Mouse (Mus musculus): ENCODE results near the gene Slc35e2. TPM values are rescaled to one million over a fixed set of nuclear protein-coding genes. Genes with fewer than 3 reads are reported as not detected.

Slc35e2 gene
- polyA plus RNA-seq, 1 experiment from 2014 or later: 3.1 TPM

DNA sequence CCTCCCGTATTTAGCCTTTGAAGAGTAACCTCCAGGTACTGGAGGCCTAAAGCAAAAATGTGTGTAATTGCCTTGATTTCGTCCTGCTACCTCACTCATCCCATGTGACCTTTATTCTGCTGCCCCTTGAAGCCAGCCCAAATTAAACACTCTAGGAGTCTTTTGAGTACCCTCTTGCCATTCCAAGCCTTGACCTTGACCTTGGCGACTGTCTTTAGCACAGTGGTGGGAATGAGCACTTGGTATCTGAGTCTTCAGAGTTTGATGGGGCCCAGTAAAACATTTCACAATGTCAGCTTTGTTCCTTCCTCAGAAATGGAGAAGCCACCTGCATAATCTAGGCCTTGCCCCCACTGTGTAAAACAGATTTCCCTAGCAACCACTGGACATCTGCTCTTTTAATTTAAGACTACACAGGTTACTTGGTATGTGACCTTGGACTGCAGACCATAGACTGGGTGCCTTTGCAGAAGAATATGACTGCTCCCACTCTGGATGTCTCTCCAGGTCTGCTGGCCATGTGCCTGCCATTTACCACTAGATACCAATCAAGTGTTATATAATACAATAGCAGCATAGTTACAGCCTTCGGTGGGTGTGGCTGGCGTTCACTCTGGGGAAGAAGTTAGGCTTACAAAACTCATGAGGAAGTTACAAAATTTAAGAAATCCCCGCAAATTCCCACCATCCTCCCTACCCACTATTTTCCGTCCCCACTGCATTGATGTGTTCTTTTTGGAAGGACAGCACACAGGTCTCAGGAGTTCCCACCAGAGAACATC is 39.4 kb upstream of the Slc35e2 start, which contains the start of gene Nadk:
TSS of gene Nadk (plus strand) at position 718 of the 782 bp plus-strand sequence.
- Histone ChIP-seq H3K9me3 (ENCODE audit: low read length) (no peaks in the 10 kb centered on the region), H3K9ac (replicated peaks; ENCODE audit: low read depth) (0 out of 2 replicates have a peak within 1 kb of the TSS, but pooled peaks have one; percentile 19), H3K4me2 (replicated peaks; ENCODE audit: low read depth, low read length) (peak within 1 kb of the TSS; percentile 80), H3K4me3 (ENCODE audit: low read depth, low read length) (peak within 1 kb of the TSS; percentile 62; the same call in 1 of the 2 replicates), H3K27ac (ENCODE audit: low read length) (peak within 1 kb of the TSS; percentile 95), H3K36me3 (ENCODE audit: insufficient read depth, low read length) (peaks cover 16% of the 10 kb centered on the region; the same call in 1 of the 2 replicates), H3K27me3 (replicated peaks; ENCODE audit: insufficient read depth, low read length) (no peaks in the 10 kb centered on the region), H3K4me1 (ENCODE audit: insufficient read depth, low read depth, low read length) (peaks cover 26% of the 10 kb centered on the region)
- no peak for TF ChIP-seq EP300 (IDR thresholded peaks at IDR 0.05)
- no peak for TF ChIP-seq CTCF (IDR thresholded peaks at IDR 0.05)
- 45% methylated on average over 7 of the region's 7 CpGs for WGBS
- DNase-seq (ENCODE audit: low spot score) (peak; percentile 70), ATAC-seq (no peak)

- ATAC-seq (peak; percentile 8; the same call in 1 of the 2 replicates), DNase-seq (ENCODE audit: low spot score) (peak; percentile 76)
- no peak for TF ChIP-seq CTCF (IDR thresholded peaks at IDR 0.05)
- TF ChIP-seq EP300 (IDR thresholded peaks at IDR 0.05): no peak
- WGBS: 2% methylated on average over 18 of the region's 19 CpGs
- Histone ChIP-seq H3K9ac (replicated peaks; ENCODE audit: low read depth) (0 out of 2 replicates have a peak overlapping the region, but pooled peaks have one; percentile 19), H3K27ac (ENCODE audit: low read length) (peak overlapping the region; percentile 95), H3K4me2 (replicated peaks; ENCODE audit: low read depth, low read length) (peak overlapping the region; percentile 80), H3K9me3 (ENCODE audit: low read length) (no peaks in the 10 kb centered on the region), H3K27me3 (replicated peaks; ENCODE audit: insufficient read depth, low read length) (no peaks in the 10 kb centered on the region), H3K4me1 (ENCODE audit: insufficient read depth, low read depth, low read length) (peaks cover 26% of the 10 kb centered on the region), H3K4me3 (ENCODE audit: low read depth, low read length) (peak overlapping the region; percentile 62; the same call in 1 of the 2 replicates), H3K36me3 (ENCODE audit: insufficient read depth, low read length) (peaks cover 13% of the 10 kb centered on the region; the same call in 1 of the 2 replicates)
These were observed 38.4 kb upstream of the Slc35e2 start for GRCm38 (mm10) chr4:155562725-155563399.

DNA sequence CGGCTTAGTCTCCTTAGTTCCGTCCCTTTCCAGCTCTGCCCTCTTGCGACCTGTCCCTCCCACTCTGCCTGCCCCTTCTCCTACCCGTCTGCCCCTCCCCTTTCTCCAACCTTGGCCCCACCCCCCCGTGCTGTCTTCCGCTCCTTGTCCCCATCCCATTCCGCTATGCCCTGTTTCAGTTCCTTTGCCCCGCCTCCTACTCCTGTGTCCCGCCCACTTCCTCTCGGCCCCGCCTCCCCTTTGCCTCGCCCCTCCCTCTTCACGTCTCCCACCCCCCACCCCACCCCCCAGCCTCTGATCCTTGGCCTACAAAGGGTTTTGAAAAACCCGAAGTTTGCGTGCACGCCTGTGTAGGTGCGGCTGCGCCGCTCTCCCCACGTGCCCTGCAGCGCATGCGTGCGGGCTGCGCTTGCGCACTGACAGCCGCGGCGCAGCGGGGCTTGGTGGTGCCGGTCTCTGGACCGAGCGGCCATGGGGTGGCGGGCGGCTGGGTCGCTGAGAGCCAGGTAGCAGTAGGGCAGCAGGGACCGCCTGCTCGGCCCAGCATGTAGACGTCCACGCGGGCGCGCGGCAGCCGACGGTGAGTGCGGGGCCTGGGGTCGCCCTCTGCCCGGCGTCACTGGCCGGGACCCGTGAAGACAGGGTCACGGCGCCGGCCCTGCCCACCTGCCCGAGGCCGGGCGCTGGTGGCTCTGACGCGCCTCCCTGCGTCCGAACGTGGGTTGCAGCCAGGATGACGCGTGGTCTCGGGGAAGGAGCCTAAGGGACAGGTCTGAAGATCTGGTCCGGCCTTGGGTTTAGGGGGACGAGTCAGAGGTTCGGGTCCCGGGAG is 37.6 kb upstream of the Slc35e2 start:
- Histone ChIP-seq H3K9ac (replicated peaks; ENCODE audit: low read depth) (peak overlapping the region; percentile 80), H3K36me3 (ENCODE audit: insufficient read depth, low read length) (peaks cover 11% of the 10 kb centered on the region; the same call in 1 of the 2 replicates), H3K9me3 (ENCODE audit: low read length) (no peaks in the 10 kb centered on the region), H3K27ac (ENCODE audit: low read length) (peak overlapping the region; percentile 95), H3K4me2 (replicated peaks; ENCODE audit: low read depth, low read length) (peak overlapping the region; percentile 80), H3K27me3 (replicated peaks; ENCODE audit: insufficient read depth, low read length) (no peaks in the 10 kb centered on the region), H3K4me1 (ENCODE audit: insufficient read depth, low read depth, low read length) (peaks cover 26% of the 10 kb centered on the region), H3K4me3 (ENCODE audit: low read depth, low read length) (peak overlapping the region; percentile 62)
- ATAC-seq: peak; percentile 93
- peak; percentile 22; the same call in 1 of the 2 replicates for TF ChIP-seq EP300 (IDR thresholded peaks at IDR 0.05)
- peak; percentile 71 for TF ChIP-seq CTCF (IDR thresholded peaks at IDR 0.05)
- WGBS: under 1% methylated on average over 65 of the region's 69 CpGs
- DNase-seq (ENCODE audit: low spot score): peak; percentile 100

- Histone ChIP-seq H3K4me1 (ENCODE audit: insufficient read depth, low read depth, low read length) (peaks cover 26% of the 10 kb centered on the region), H3K27me3 (replicated peaks; ENCODE audit: insufficient read depth, low read length) (no peaks in the 10 kb centered on the region), H3K9me3 (ENCODE audit: low read length) (no peaks in the 10 kb centered on the region), H3K36me3 (ENCODE audit: insufficient read depth, low read length) (peaks cover 7% of the 10 kb centered on the region; the same call in 1 of the 2 replicates), H3K27ac (ENCODE audit: low read length) (peak overlapping the region; percentile 95), H3K4me2 (replicated peaks; ENCODE audit: low read depth, low read length) (peak overlapping the region; percentile 80), H3K4me3 (ENCODE audit: low read depth, low read length) (peak overlapping the region; percentile 62), H3K9ac (replicated peaks; ENCODE audit: low read depth) (peak overlapping the region; percentile 80)
- ATAC-seq (no peak), DNase-seq (ENCODE audit: low spot score) (peak; percentile 85)
- 7% methylated on average over 20 of the region's 20 CpGs for WGBS
- TF ChIP-seq EP300 (IDR thresholded peaks at IDR 0.05) (no peak; the same call in 1 of the 2 replicates), CTCF (IDR thresholded peaks at IDR 0.05) (no peak)
These were observed 36.7 kb upstream of the Slc35e2 start for GRCm38 (mm10) chr4:155564315-155565069.

GRCm38 (mm10) chr4:155566555-155566954 is 34.7 kb upstream of the Slc35e2 start:
- no peaks in the 10 kb centered on the region for H3K36me3 ChIP-seq (ENCODE audit: insufficient read depth, low read length)
- peaks cover 18% of the 10 kb centered on the region for H3K4me1 ChIP-seq (ENCODE audit: insufficient read depth, low read depth, low read length)
- peak overlapping the region; percentile 43; the same call in 1 of the 2 replicates for H3K27ac ChIP-seq (ENCODE audit: low read length)
- TF ChIP-seq CTCF (IDR thresholded peaks at IDR 0.05) (peak; percentile 29), EP300 (IDR thresholded peaks at IDR 0.05) (no peak)
- H3K4me2 ChIP-seq (replicated peaks; ENCODE audit: low read depth, low read length): no peak overlapping the region
- H3K27me3 ChIP-seq (replicated peaks; ENCODE audit: insufficient read depth, low read length): no peaks in the 10 kb centered on the region
- ATAC-seq (no peak), DNase-seq (ENCODE audit: low spot score) (no peak)
- H3K4me3 ChIP-seq (ENCODE audit: low read depth, low read length): no peak overlapping the region
- H3K9me3 ChIP-seq (ENCODE audit: low read length): no peaks in the 10 kb centered on the region
- no peak overlapping the region for H3K9ac ChIP-seq (replicated peaks; ENCODE audit: low read depth)
- WGBS: 48% methylated on average over 8 of the region's 8 CpGs
